Mouse (Mus musculus): ENCODE results near the gene Vmac. TPM values are rescaled to one million over a fixed set of nuclear protein-coding genes. Genes with fewer than 3 reads are reported as not detected.

The Vmac gene
- total and polyA plus RNA-seq, 3 experiments, result 2.6 to 8.0 TPM; not detected in 1

GRCm38 (mm10) chr17:56727029-56727649, 9.3 kb upstream of the Vmac start:
- no peak overlapping the region for H3K4me3 ChIP-seq (ENCODE audit: control insufficient read depth in 1 of 2, insufficient read depth in 1 of 2, low read depth in 2 of 2, low read length in 2 of 2)
- TF ChIP-seq BHLHE40 (IDR thresholded peaks at IDR 0.05; ENCODE audit: borderline replicate concordance, low read depth, low read length) (no peak), ZKSCAN1 (IDR thresholded peaks at IDR 0.05; ENCODE audit: low read depth, low read length) (no peak), ETS1 (IDR thresholded peaks at IDR 0.05; ENCODE audit: low read depth, low read length) (no peak), SMC3 (IDR thresholded peaks at IDR 0.05; ENCODE audit: low read depth, low read length) (no peak), TCF12 (IDR thresholded peaks at IDR 0.05; ENCODE audit: low read depth, low read length) (no peak), POLR2AphosphoS5 (IDR thresholded peaks at IDR 0.05; ENCODE audit: borderline replicate concordance, low read depth, low read length) (no peak), USF2 (IDR thresholded peaks at IDR 0.05; ENCODE audit: borderline replicate concordance in 1 of 2, insufficient read depth in 1 of 2, low read depth in 1 of 2, low read length in 2 of 2) (no peak), KAT2A (conservative IDR thresholded peaks at IDR 0.05; ENCODE audit: low read depth, low read length) (no peak), E2F4 (IDR thresholded peaks at IDR 0.05; ENCODE audit: borderline replicate concordance, low read depth, low read length) (no peak), GATA1 (IDR thresholded peaks at IDR 0.05; ENCODE audit: low read depth, low read length) (no peak), ZNF384 (IDR thresholded peaks at IDR 0.05; ENCODE audit: low read depth, low read length) (no peak), TAL1 (IDR thresholded peaks at IDR 0.05; ENCODE audit: low read length) (no peak), HCFC1 (IDR thresholded peaks at IDR 0.05; ENCODE audit: low read depth, low read length) (no peak), MYB (IDR thresholded peaks at IDR 0.05; ENCODE audit: low read depth, low read length) (no peak), ZC3H11A (IDR thresholded peaks at IDR 0.05; ENCODE audit: low read depth, low read length) (no peak), CHD2 (IDR thresholded peaks at IDR 0.05; ENCODE audit: low read length) (no peak), MAFK (IDR thresholded peaks at IDR 0.05; ENCODE audit: borderline replicate concordance, low read depth, low read length) (no peak)
- H3K9me3 ChIP-seq (replicated peaks; ENCODE audit: insufficient read depth, low read length), result no peaks in the 10 kb centered on the region
- peaks cover 0 to 1% of the 10 kb centered on the region in 2 experiments; a peak in 3 of 4 replicates for H3K27me3 ChIP-seq (ENCODE audit: control insufficient read depth in 1 of 2, insufficient read depth in 2 of 2, low read length in 2 of 2)
- DNase-seq (ENCODE audit: low read depth, low spot score), result no peak
- no peaks in the 10 kb centered on the region for H3K79me2 ChIP-seq (ENCODE audit: control insufficient read depth, insufficient read depth, low read length, poor library complexity)
- H3K36me3 ChIP-seq (ENCODE audit: control insufficient read depth in 1 of 2, insufficient read depth in 2 of 2, low read length in 2 of 2), result no peaks in the 10 kb centered on the region
- no peak overlapping the region for H3K27ac ChIP-seq (ENCODE audit: control insufficient read depth, low read depth, low read length)
- no peaks in the 10 kb centered on the region for H3K4me1 ChIP-seq (ENCODE audit: control insufficient read depth in 1 of 2, insufficient read depth in 2 of 2, low read length in 2 of 2)
- H3K9ac ChIP-seq (ENCODE audit: control insufficient read depth, low read depth, low read length, poor library complexity, severe bottlenecking), result no peak overlapping the region

GRCm38 (mm10) chr17:56723419-56724161, 5.8 kb upstream of the Vmac start:
- H3K36me3 ChIP-seq (ENCODE audit: control insufficient read depth in 1 of 2, insufficient read depth in 2 of 2, low read length in 2 of 2), result peaks cover 0 to 2% of the 10 kb centered on the region in 2 experiments; a peak in 1 of 4 replicates

More at GRCm38 (mm10) chr17:56723419-56724161, 5.8 kb upstream of the Vmac start:
- no peak overlapping the region for H3K9ac ChIP-seq (ENCODE audit: control insufficient read depth, low read depth, low read length, poor library complexity, severe bottlenecking)
- no peaks in the 10 kb centered on the region for H3K27me3 ChIP-seq (ENCODE audit: control insufficient read depth in 1 of 2, insufficient read depth in 2 of 2, low read length in 2 of 2)
- H3K4me3 ChIP-seq (ENCODE audit: control insufficient read depth in 1 of 2, insufficient read depth in 1 of 2, low read depth in 2 of 2, low read length in 2 of 2), result no peak overlapping the region
- peaks cover 0 to 3% of the 10 kb centered on the region in 2 experiments; a peak in 1 of 4 replicates for H3K4me1 ChIP-seq (ENCODE audit: control insufficient read depth in 1 of 2, insufficient read depth in 2 of 2, low read length in 2 of 2)
- H3K9me3 ChIP-seq (replicated peaks; ENCODE audit: insufficient read depth, low read length), result no peaks in the 10 kb centered on the region
- DNase-seq (ENCODE audit: low read depth, low spot score), result no peak
- no peak overlapping the region for H3K27ac ChIP-seq (ENCODE audit: control insufficient read depth, low read depth, low read length)
- H3K79me2 ChIP-seq (ENCODE audit: control insufficient read depth, insufficient read depth, low read length, poor library complexity), result peaks cover 9% of the 10 kb centered on the region
- TF ChIP-seq GABPA (IDR thresholded peaks at IDR 0.05; ENCODE audit: low read depth, low read length) (no peak), POLR2A (IDR thresholded peaks at IDR 0.05; ENCODE audit: control insufficient read depth in 1 of 2, insufficient read depth in 1 of 2, low read depth in 1 of 2, low read length in 2 of 2, poor library complexity in 1 of 2) (no peak), MXI1 (IDR thresholded peaks at IDR 0.05; ENCODE audit: low read depth, low read length) (no peak)
